Mouse (Mus musculus) ES-E14 (cell line): ENCODE measurements around the gene Cdh13.
"Not testable (repeated sequence)": the region's sequence is repeated elsewhere in the genome, so short reads cannot be mapped to it uniquely, and the experiment has no call there.

Source experiments
- HCFC1 ChIP-seq: IDR thresholded peaks from 2 replicates; pipeline ENCODE4 v1.6.1; 2012; ENCODE audit warnings: low read length, inconsistent platforms, borderline replicate concordance; ENCODE audit not compliant: insufficient read depth
- ZNF384 ChIP-seq: IDR thresholded peaks from 2 replicates; pipeline ENCODE4 v1.6.1; 2012; ENCODE audit warnings: low read depth, low read length, inconsistent platforms

- TF ChIP-seq ZNF384, HCFC1: not testable (repeated sequence)
Measured at GRCm38 (mm10) chr8:118777507-118777906, 494.0 kb downstream of the Cdh13 start.
